Mouse (Mus musculus) erythroblast, embryonic 14.5 days (primary cell): ENCODE measurements at regions not wholly inside any gene's neighbourhood (a gene's known extent, or its start where the extent isn't known, plus 50 kb on each side); places are given as distances from the start of the nearest gene placed in this dataset.

Source experiments
- GATA1 ChIP-seq: IDR thresholded peaks from 2 replicates; pipeline ENCODE4 v1.6.1; 2012; ENCODE audit warnings: low read length, inconsistent platforms, mixed read lengths
- TAL1 ChIP-seq: IDR thresholded peaks from 3 replicates; pipeline ENCODE4 v1.6.1; 2012; ENCODE audit warnings: low read length, inconsistent platforms, mixed read lengths

GRCm38 (mm10) chr12:25453356-25453755 is 356.4 kb upstream of the Id2 start:
- no peak for TF ChIP-seq GATA1
- no peak for TF ChIP-seq TAL1
